21 mouse cellular contexts compared by ENCODE assay signal in genomic region chr7:110514131-110514530, GRCm38 (mm10).
"Had no signal": no experiment of that assay in that cellular context is flagged by ENCODE, and none has a peak within 500 bp of the region (broad histone marks: within the 10 kb centered on the region; RNA-seq: fewer than 3 reads in every experiment).

No protein-coding gene starts in this region.

- H3K4me1 ChIP-seq: liver, embryonic 13.5 days; midbrain, embryonic 12.5 days; midbrain, embryonic 15.5 days had no signal

- H3K27me3 ChIP-seq: liver, embryonic 13.5 days; midbrain, embryonic 12.5 days; midbrain, embryonic 15.5 days; neural tube, embryonic 13.5 days had no signal

- DNase-seq: kidney, adult 9 months; kidney, postnatal 25 days; layer of hippocampus, adult 9-11 months; layer of hippocampus, postnatal 36 days; liver, embryonic 13.5 days; lung, adult 2 months; lung, postnatal 14 days; lung, postnatal 4 days; right cerebral cortex, adult 18-20 months; right cerebral cortex, postnatal 14 days; right cerebral cortex, postnatal 4 days; thymus, adult 2 months; thymus, postnatal 14 days; thymus, postnatal 4 days had no signal

- H3K4me3 ChIP-seq: layer of hippocampus, adult 2 months; left cerebral cortex, adult 2 months; liver, embryonic 13.5 days; midbrain, embryonic 12.5 days; midbrain, embryonic 15.5 days; myocyte; neural tube, embryonic 13.5 days had no signal

- H3K36me3 ChIP-seq: liver, embryonic 13.5 days; midbrain, embryonic 12.5 days; midbrain, embryonic 15.5 days; neural tube, embryonic 13.5 days had no signal

- H3K9me3 ChIP-seq: liver, embryonic 13.5 days; midbrain, embryonic 12.5 days; midbrain, embryonic 15.5 days; neural tube, embryonic 13.5 days had no signal

- ATAC-seq: midbrain, embryonic 15.5 days had no signal

- H3K27ac ChIP-seq: layer of hippocampus, adult 2 months; left cerebral cortex, adult 2 months; liver, embryonic 13.5 days; midbrain, embryonic 12.5 days; midbrain, embryonic 15.5 days; neural tube, embryonic 13.5 days; stomach, postnatal 0 days had no signal
